In genomic region chr5:137770709-137771108, GRCm38 (mm10) we compare ENCODE assay signal across 9 mouse cellular contexts. TPM values are rescaled to one million over a fixed set of nuclear protein-coding genes. Genes with fewer than 3 reads are reported as not detected.
DNase-seq lines count a peak whose midpoint lies in the region; ATAC-seq and TF ChIP-seq lines count a peak whose summit lies in the region.
"Had no signal": no experiment of that assay in that cellular context is flagged by ENCODE, and none has a peak within 500 bp of the region (broad histone marks: within the 10 kb centered on the region; RNA-seq: fewer than 3 reads in every experiment).

No protein-coding gene starts in this region.

- no peak for TF ChIP-seq EP300 in heart, adult 2 months (IDR thresholded peaks at IDR 0.05; ENCODE audit: insufficient read depth, low read depth, low read length)

- no peaks in the 10 kb centered on the region for H3K27me3 ChIP-seq in heart, adult 2 months (ENCODE audit: control insufficient read depth, insufficient read depth, low read length)
- no peaks in the 10 kb centered on the region for H3K27me3 ChIP-seq in midbrain, postnatal 0 days (ENCODE audit: insufficient read depth, low read length)
- H3K27me3 ChIP-seq: limb, embryonic 15.5 days had no signal

- no peak for TF ChIP-seq POLR2A in heart, adult 2 months (IDR thresholded peaks at IDR 0.05; ENCODE audit: insufficient read depth, low read depth, low read length)

- peak; percentile 73 for ATAC-seq in inflammation-experienced regulatory T-cells, adult 6 months
- 0 out of 2 replicates have a peak, but pooled peaks have one; percentile 27 for ATAC-seq in midbrain, postnatal 0 days (ENCODE audit: low FRiP score)

- DNase-seq in heart, adult 2 months: no peak
- DNase-seq in heart, postnatal 36 days: no peak
- DNase-seq in B cell, adult 2 months: peak; percentile 64 to 69
- DNase-seq in brain, adult 2 months (ENCODE audit: low read depth, low spot score): peak; percentile 74
- peak; percentile 66 for DNase-seq in midbrain, postnatal 0 days (ENCODE audit: low spot score)
- no peak for DNase-seq in right cerebral cortex, postnatal 14 days
- DNase-seq in urinary bladder, postnatal 4 days (ENCODE audit: low spot score in 2 of 2): no peak

- H3K4me3 ChIP-seq in heart, adult 2 months: no peak overlapping the region
- H3K4me3 ChIP-seq in midbrain, postnatal 0 days (ENCODE audit: low read depth, low read length): no peak overlapping the region
- H3K4me3 ChIP-seq: limb, embryonic 15.5 days had no signal

- no peaks in the 10 kb centered on the region for H3K4me1 ChIP-seq in heart, adult 2 months (ENCODE audit: control insufficient read depth, insufficient read depth, low read length)
- no peaks in the 10 kb centered on the region for H3K4me1 ChIP-seq in midbrain, postnatal 0 days (ENCODE audit: insufficient read depth, low read length)

- no peaks in the 10 kb centered on the region for H3K9me3 ChIP-seq in midbrain, postnatal 0 days (ENCODE audit: low read length)
- H3K9me3 ChIP-seq: limb, embryonic 15.5 days had no signal

- 38% methylated on average over 2 of the region's 2 CpGs for WGBS in heart, adult 2 months
- WGBS in midbrain, postnatal 0 days: 45% methylated on average over 2 of the region's 2 CpGs

- no peaks in the 10 kb centered on the region for H3K79me2 ChIP-seq in heart, adult 2 months (replicated peaks; ENCODE audit: control insufficient read depth, insufficient read depth, low read length)

- TF ChIP-seq CTCF in heart, adult 2 months (IDR thresholded peaks at IDR 0.05): peak; percentile 78
- TF ChIP-seq CTCF in midbrain, postnatal 0 days (IDR thresholded peaks at IDR 0.05): peak; percentile 88

- H3K4me2 ChIP-seq in midbrain, postnatal 0 days (ENCODE audit: low read depth, low read length, poor library complexity, severe bottlenecking): no peak overlapping the region
- H3K4me2 ChIP-seq: limb, embryonic 15.5 days had no signal

- intact Hi-C loops in heart, adult 2 months (cut with DNase I): no loop called here
- intact Hi-C loops in heart, postnatal 36 days (cut with DNase I): no loop called here

- H3K9ac ChIP-seq in heart, adult 2 months (ENCODE audit: low read depth, low read length): no peak overlapping the region
- no peak overlapping the region for H3K9ac ChIP-seq in midbrain, postnatal 0 days (replicated peaks; ENCODE audit: low read length, poor library complexity, severe bottlenecking)
- H3K9ac ChIP-seq: limb, embryonic 15.5 days had no signal

- H3K36me3 ChIP-seq in heart, adult 2 months (ENCODE audit: control insufficient read depth, insufficient read depth, low read length): no peaks in the 10 kb centered on the region
- H3K36me3 ChIP-seq in midbrain, postnatal 0 days (ENCODE audit: insufficient read depth, low read length): no peaks in the 10 kb centered on the region
- H3K36me3 ChIP-seq: limb, embryonic 15.5 days had no signal

- H3K27ac ChIP-seq in heart, adult 2 months: no peak overlapping the region
- no peak overlapping the region for H3K27ac ChIP-seq in midbrain, postnatal 0 days (ENCODE audit: low read depth, low read length)
- H3K27ac ChIP-seq: limb, embryonic 15.5 days had no signal

RNA-seq across cellular contexts. Expression of gene Ppp1r35, which starts 7.9 kb away (rescaled TPM):
- 10 to 100 TPM in 1 of 2 experiments, 1 to 10 TPM in 1; 7.4 to 10.8 TPM for total RNA-seq in heart, adult 2 months (2021)
- polyA plus RNA-seq in heart, adult 2 months (2012; rRNA removed): 6.8 and 12.0 TPM in 2 replicates
- 10 to 100 TPM; 10.7 to 12.3 TPM for total RNA-seq in heart, postnatal 36 days (2021)
- 10 to 100 TPM in 1 of 3 experiments, 1 to 10 TPM in 2; 6.0 to 10.9 (median 6.5) TPM for polyA plus RNA-seq in inflammation-experienced regulatory T-cells, adult 6 months (2017; shearing (Covaris generic))
- 32.5 and 42.1 TPM in 2 replicates for total RNA-seq in midbrain, postnatal 0 days (2014; rRNA removed)
- 38.8 and 47.8 TPM in 2 replicates for polyA plus RNA-seq in midbrain, postnatal 0 days (2015; fragmentation: Nextera tagmentation; extraction: Ambion mirVana)

RNA-seq across cellular contexts. Expression of gene Mepce, which starts 16.7 kb away (rescaled TPM):
- total RNA-seq in heart, adult 2 months (2021): 10 to 100 TPM; 21.3 to 26.0 TPM
- polyA plus RNA-seq in heart, adult 2 months (2012; rRNA removed): 24.1 and 31.5 TPM in 2 replicates
- total RNA-seq in heart, postnatal 36 days (2021): 10 to 100 TPM; 25.6 to 35.3 TPM
- 10 to 100 TPM; 13.1 to 32.7 (median 29.8) TPM for polyA plus RNA-seq in inflammation-experienced regulatory T-cells, adult 6 months (2017; shearing (Covaris generic))
- total RNA-seq in midbrain, postnatal 0 days (2014; rRNA removed): 40.8 and 46.0 TPM in 2 replicates
- 16.1 and 17.6 TPM in 2 replicates for polyA plus RNA-seq in midbrain, postnatal 0 days (2015; fragmentation: Nextera tagmentation; extraction: Ambion mirVana)

RNA-seq across cellular contexts. Expression of gene Zcwpw1, which starts 16.9 kb away (rescaled TPM):
- under 1 TPM; 0.44 to 0.52 TPM for total RNA-seq in heart, adult 2 months (2021)
- 0.39 and 0.50 TPM in 2 replicates for polyA plus RNA-seq in heart, adult 2 months (2012; rRNA removed)
- total RNA-seq in heart, postnatal 36 days (2021): under 1 TPM; 0.36 to 0.49 TPM
- polyA plus RNA-seq in inflammation-experienced regulatory T-cells, adult 6 months (2017; shearing (Covaris generic)): 10 to 100 TPM in 2 of 3 experiments, 1 to 10 TPM in 1; 4.7 to 12.0 (median 11.0) TPM
- total RNA-seq in midbrain, postnatal 0 days (2014; rRNA removed): 5.8 and 7.7 TPM in 2 replicates
- 9.0 and 9.4 TPM in 2 replicates for polyA plus RNA-seq in midbrain, postnatal 0 days (2015; fragmentation: Nextera tagmentation; extraction: Ambion mirVana)

RNA-seq across cellular contexts. Expression of gene Tsc22d4, which starts 25.2 kb away (rescaled TPM):
- 100 to 1,000 TPM; 254 to 258 TPM for total RNA-seq in heart, adult 2 months (2021)
- polyA plus RNA-seq in heart, adult 2 months (2012; rRNA removed): 223 and 251 TPM in 2 replicates
- 100 to 1,000 TPM; 260 to 268 TPM for total RNA-seq in heart, postnatal 36 days (2021)
- 10 to 100 TPM; 43.3 to 83.4 (median 64.7) TPM for polyA plus RNA-seq in inflammation-experienced regulatory T-cells, adult 6 months (2017; shearing (Covaris generic))
- total RNA-seq in midbrain, postnatal 0 days (2014; rRNA removed): 188 and 320 TPM in 2 replicates
- polyA plus RNA-seq in midbrain, postnatal 0 days (2015; fragmentation: Nextera tagmentation; extraction: Ambion mirVana): 157 and 179 TPM in 2 replicates

RNA-seq across cellular contexts. Expression of gene Nyap1, which starts 29.3 kb away (rescaled TPM):
- total RNA-seq in heart, adult 2 months (2021): 1 to 10 TPM in 1 of 2 experiments, under 1 TPM in 1; 0.94 to 1.2 TPM
- polyA plus RNA-seq in heart, adult 2 months (2012; rRNA removed): 1.6 and 1.7 TPM in 2 replicates
- 1 to 10 TPM in 1 of 2 experiments, under 1 TPM in 1; 0.81 to 1.1 TPM for total RNA-seq in heart, postnatal 36 days (2021)
- polyA plus RNA-seq in inflammation-experienced regulatory T-cells, adult 6 months (2017; shearing (Covaris generic)): under 1 TPM in 2 of 3 experiments, not detected in 1; 0.12 to 0.20 TPM
- total RNA-seq in midbrain, postnatal 0 days (2014; rRNA removed): 230 and 261 TPM in 2 replicates
- 47.0 and 50.1 TPM in 2 replicates for polyA plus RNA-seq in midbrain, postnatal 0 days (2015; fragmentation: Nextera tagmentation; extraction: Ambion mirVana)

Comparison
In these comparisons a context has a peak if more than half of its experiments do, and no peak if none do; other contexts are left out.
1. DNase-seq: peak in B cell, adult 2 months (2 of 2), brain, adult 2 months (single experiment) and midbrain, postnatal 0 days (single experiment); none in heart, adult 2 months (0 of 2), heart, postnatal 36 days (0 of 2), right cerebral cortex, postnatal 14 days (single experiment) and urinary bladder, postnatal 4 days (0 of 2).